Mouse (Mus musculus): ENCODE results near the gene Thoc3.
"Not testable (repeated sequence)": the region's sequence is repeated elsewhere in the genome, so short reads cannot be mapped to it uniquely, and the experiment has no call there.

Thoc3 gene

GRCm38 (mm10) chr13:54468098-54469011 is at the start of gene Thoc3:
Thoc3 (minus strand) TSS chr13:54468849.
- DNase-seq, result peak; percentile 89

- DNase-seq, result no peak
These were observed 37.3 kb upstream of the Thoc3 start for GRCm38 (mm10) chr13:54505920-54506319.

DNA sequence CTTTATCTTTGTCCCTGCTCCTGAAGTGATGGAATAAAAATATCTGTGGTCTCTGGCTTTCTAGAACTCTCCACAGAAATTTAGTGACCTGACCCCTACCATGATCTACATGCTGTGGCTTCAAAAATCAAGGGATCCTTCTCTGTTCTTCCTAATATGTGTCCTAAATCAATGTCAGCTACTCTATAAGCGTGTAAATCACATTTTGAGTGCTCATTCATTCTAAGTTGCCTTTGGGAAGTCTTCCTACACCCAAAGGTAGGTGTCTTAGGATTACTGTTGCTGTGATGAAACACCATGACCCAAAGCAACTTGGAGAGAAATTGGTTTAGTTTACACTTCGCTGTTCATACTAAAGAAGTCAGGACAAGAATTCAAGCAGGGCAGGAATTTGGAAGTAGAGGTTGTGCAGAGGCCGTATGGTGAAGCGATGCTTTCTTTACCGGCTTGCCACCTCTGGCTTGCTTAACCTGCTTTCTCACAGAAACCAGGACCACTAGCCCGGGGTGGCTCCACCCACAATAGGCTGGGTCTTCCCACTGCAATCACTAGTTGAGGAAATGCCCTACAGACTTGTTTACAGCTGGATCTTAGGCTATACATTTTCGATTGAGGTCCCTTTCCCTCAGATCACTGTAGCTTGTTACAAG is 36.1 kb upstream of the Thoc3 start:
- DNase-seq, result no peak

DNA sequence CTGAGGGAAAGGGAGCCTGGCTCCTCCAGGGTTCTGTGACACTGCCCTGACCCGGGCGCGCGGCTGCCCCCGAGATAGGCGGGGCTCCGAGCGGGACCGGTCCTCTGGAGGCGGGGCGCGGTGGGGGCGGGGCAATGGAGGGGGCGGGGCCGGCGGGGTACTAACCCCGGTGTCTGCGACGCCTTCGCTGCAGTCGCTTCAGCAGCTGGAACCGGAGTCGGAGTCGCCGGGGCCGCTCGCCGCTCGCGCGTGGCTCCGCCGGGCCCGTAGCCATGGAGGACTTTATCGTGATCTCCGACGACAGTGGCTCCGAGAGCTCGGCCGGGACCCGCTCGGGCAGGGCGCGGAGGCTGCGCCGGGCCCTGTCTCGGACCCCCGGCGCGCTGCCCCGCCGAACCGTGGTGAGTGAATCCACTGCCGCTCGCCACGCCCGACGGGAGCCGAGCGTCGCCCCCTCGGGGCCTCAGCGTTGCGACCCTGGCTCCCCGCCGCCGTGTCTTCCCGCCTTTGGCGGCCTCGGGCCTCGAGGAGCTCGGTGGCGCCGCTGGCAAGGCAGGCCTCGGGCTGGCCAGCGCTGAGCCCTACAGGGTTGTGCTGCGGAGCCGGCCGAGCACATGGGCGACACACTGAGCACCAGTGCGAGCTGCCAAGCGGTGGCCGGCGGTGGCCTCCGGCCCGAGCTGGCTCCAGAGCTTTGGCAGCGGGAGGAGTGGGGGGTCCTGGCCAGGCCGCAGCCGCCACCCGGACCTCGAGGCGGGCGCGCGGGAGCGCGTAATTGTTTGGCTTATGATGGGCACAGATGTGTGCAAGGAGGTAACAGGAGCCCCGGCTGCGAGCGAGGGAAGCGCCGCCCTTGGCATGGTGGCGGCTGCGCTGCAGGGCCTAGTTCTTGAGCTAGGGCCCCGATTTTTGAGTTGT is 35.2 kb upstream of the Thoc3 start, which contains the start of gene Simc1:
Simc1 (plus strand) TSS at position 176 of the 918 bp plus-strand sequence.
- peak; percentile 59 for DNase-seq

GRCm38 (mm10) chr13:54503278-54503603 is 34.6 kb upstream of the Thoc3 start:
- DNase-seq, result no peak

- DNase-seq, result no peak
These were observed 33.5 kb upstream of the Thoc3 start for GRCm38 (mm10) chr13:54501957-54502690.

GRCm38 (mm10) chr13:54501352-54501751 is 32.7 kb upstream of the Thoc3 start:
- no peak for DNase-seq

- DNase-seq, result not testable (repeated sequence)
These were observed 30.9 kb upstream of the Thoc3 start for GRCm38 (mm10) chr13:54499551-54499950.

GRCm38 (mm10) chr13:54491381-54491780 is 22.7 kb upstream of the Thoc3 start:
- DNase-seq, result no peak

- DNase-seq, result no peak
These were observed 21.8 kb upstream of the Thoc3 start for GRCm38 (mm10) chr13:54490411-54490810.

DNA sequence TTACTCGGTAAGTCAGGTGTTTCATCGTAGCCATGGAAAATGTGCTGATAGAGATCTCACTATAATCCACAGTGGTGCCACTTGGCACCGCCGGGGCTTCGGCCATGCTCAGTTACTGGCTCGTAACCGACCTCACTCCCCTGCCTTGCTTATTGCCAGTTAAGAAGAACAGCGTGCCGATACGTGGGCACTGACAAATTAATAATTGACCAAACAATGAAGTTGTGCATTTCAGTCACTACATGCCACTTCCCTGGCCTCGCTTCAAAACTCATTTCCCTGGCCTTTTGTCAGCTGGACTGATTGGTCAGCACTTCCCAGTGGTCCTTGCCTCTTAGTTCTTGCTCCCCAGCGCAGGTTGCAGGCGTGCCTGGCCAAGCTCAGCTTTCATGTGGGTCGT is 12.8 kb upstream of the Thoc3 start:
- no peak for DNase-seq

- peak; percentile 16 for DNase-seq
These were observed 10.6 kb upstream of the Thoc3 start for GRCm38 (mm10) chr13:54479286-54479685.

DNA sequence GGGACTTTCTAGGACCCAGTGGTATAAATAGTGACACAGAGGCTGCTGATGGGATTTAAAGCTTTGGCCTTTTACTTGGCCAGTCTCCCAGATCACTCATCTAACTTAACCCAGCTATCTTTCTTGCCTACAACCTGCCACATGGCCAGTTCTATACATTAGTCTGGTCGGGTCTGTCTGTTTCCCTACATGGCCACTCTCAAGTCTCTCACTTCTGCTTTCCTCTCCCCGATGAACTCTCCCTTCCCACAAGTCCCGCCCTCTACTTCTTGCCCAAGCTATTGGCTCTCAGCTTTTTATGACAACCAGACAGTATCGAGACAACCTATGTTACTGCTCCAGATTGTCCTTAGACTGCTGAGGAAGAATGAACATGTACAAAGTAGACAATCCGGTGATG is 7.1 kb upstream of the Thoc3 start:
- DNase-seq, result no peak

DNA sequence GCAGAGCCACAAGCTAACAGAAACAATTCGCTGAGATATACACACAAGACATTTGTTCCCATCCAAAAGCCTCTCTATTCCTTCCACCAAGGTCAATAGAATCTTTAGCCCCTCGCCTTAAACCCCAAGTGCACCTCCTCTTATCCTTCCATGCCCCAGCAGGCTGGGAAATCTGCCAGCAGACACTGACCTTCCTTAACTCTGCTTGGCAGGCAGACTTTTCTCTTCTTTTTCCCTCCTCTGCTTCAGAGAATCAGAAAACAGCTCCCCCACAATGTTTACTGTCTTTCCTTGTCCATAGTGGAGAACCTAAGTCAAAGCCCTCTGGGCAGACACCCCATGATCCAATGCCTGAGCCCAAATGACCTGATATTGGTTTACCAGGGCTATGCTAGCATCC is 6.3 kb upstream of the Thoc3 start:
- DNase-seq, result no peak

DNA sequence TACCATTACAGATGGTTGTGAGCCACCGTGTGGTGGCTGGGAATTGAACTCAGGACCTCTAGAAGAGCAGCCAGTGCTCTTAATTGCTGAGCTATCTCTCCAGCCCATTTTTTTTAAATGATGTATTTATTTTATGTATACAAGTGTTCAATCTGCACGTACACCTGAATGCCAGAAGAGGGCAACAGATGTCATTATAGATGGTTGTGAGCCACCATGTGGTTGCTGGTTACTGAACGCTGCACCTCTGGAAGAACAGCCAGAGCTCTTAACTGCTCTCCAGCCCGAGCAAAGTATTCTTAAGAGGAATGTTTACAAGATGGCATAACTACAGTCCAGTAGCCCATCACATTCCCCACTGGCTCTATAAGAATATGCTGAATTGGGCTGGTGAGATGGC is 3.3 kb upstream of the Thoc3 start:
- no peak for DNase-seq

DNA sequence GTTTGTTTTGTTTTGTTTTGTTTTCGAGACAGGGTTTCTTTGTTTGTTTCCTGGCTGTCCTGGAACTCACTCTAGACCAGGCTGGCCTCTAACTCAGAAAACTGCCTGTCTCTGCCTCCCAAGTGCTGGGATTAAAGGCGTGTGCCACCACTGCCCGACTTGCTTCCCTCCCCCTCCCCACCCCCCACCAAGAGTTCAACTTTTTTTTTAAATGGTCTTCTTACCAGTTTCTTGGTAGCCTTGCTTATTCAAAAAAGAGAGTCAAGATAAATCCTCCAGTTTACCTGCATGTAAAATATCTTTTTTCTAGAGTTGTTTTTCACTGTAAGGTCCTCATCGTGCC is 334 bp upstream of the Thoc3 start:
- no peak for DNase-seq

GRCm38 (mm10) chr13:54459282-54459681 is 9.4 kb downstream of the Thoc3 start:
- no peak for DNase-seq

GRCm38 (mm10) chr13:54457062-54457461 is 11.6 kb downstream of the Thoc3 start:
- DNase-seq, result peak; percentile 31

- peak; percentile 29 for DNase-seq
These were observed 21.0 kb downstream of the Thoc3 start for GRCm38 (mm10) chr13:54447496-54448224.

DNA sequence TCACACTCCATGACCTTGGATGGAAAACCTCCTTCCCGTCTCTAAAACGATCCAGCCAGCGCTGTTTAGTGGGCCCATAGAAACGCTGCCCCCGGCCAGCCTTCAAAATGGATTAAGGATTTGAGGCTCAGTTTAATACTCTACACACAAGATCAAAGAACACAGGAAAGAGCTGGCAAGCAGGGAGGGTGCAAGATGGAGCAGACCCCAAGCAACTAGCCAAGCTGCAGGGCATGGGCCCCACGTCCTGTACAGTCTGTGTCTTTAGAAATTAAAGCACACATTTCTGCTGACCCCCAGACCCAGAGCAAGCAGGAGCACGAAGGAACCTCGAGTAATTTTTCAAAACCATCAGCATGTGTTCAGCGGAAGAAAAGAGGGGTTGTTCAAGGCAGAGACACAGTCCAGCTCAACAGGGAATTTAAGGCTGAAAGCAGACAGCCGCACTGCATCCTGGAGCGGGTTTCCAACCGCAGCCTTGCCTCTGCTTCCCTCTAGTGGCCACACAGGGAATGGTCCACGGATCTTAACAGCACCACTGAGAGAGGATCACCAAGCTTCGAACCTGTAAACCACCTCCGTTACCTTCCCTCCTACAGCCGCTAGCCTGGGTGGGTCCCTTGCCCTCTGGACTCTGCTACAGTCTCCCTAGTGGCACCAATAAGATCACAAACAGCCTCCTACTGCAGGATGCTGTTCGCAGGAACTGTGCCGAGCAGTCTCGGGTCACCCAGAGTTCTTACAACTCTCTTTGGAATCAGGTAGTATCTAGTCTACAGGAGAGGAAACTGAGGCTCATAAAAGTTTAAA is 21.8 kb downstream of the Thoc3 start:
- peak; percentile 84 for DNase-seq

GRCm38 (mm10) chr13:54443693-54444092 is 25.0 kb downstream of the Thoc3 start:
- DNase-seq, result no peak

Data from right cerebral cortex, postnatal 14 days (tissue).